Mouse (Mus musculus) heart, postnatal 14 days (tissue): Measurements from ENCODE around the gene Trip4. TPM values are rescaled to one million over a fixed set of nuclear protein-coding genes. Genes with fewer than 3 reads are reported as not detected.

ENCODE experiments used
- DNase-seq, 2 experiments: peaks; one replicate each; pipeline ENCODE4 v3.0.0; 2021 to 2022
- intact Hi-C: fragments of 180-260 bp; cut with DNase I; formaldehyde crosslinking; loops from one replicate; pipeline ENCODE4 v1.15.1; 2025
- long read RNA-seq, 2 experiments: library from polyadenylated mRNA; stranded (forward); transcript quantifications; one replicate each; pipeline ENCODE4 v2.0.0; 2021
- total RNA-seq, 2 experiments: library from RNA; stranded (reverse); gene quantifications; 2 replicates each; pipeline ENCODE4 v1.2.3; 2021

The Trip4 gene
- total RNA-seq, result 10 to 100 TPM; 18.9 to 19.0 TPM
- long read RNA-seq, experiment 1, transcript Trip4-201 (13 exons, 1,999 nt), result major isoform, 11 of 15 reads
- long read RNA-seq, experiment 1, partial matches to known transcripts, result 1 of 15 reads
- long read RNA-seq, experiment 1, other reads (novel, unspliced or antisense), result 2 of 15 reads
- long read RNA-seq, experiment 2, transcript Trip4-201 (13 exons, 1,999 nt), result major isoform, 17 of 21 reads
- long read RNA-seq, experiment 2, partial matches to known transcripts, result 0 of 21 reads
- long read RNA-seq, experiment 2, other reads (novel, unspliced or antisense), result 2 of 21 reads

- intact Hi-C loops, result loop anchor here (2.0 to 10.0 kb wide), 2 partner anchors 96 to 176 kb away; no protein-coding TSS in a partner anchor
- peak; percentile 92 to 93 for DNase-seq
These were observed at the start of gene Trip4, which contains the start of gene Csnk1g1 for GRCm38 (mm10) chr9:65908394-65909300. Trip4 (minus strand) TSS chr9:65908794. Csnk1g1 (plus strand) TSS chr9:65908924.

- no peak for DNase-seq
- intact Hi-C loops, result no loop called here
These were observed 42.5 kb upstream of the Trip4 start for GRCm38 (mm10) chr9:65951082-65951587.

GRCm38 (mm10) chr9:65937566-65937965 lies 29.0 kb upstream of the Trip4 start:
- DNase-seq, result no peak
- intact Hi-C loops, result no loop called here

GRCm38 (mm10) chr9:65929826-65930225 lies 21.2 kb upstream of the Trip4 start:
- intact Hi-C loops, result no loop called here
- DNase-seq, result no peak

DNA sequence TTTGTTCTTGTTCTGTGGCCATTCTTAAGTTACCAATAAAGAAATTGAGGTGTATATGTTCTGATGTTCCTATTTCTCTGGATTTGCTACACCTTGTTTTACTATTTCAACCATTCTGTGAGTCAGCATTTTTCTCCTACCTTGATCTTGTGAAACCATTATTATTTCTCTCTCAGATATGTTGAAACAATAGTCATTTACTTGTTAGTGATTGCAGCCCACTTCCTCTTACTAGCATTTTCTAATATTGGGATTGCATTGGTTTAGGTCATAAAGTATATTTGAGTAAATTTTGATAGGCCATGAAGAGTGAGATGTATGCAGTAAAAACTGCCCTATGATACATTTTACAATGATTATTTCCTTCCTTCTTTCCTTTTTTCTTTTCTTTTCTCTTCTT lies 19.9 kb upstream of the Trip4 start:
- intact Hi-C loops, result no loop called here
- DNase-seq, result no peak

DNA sequence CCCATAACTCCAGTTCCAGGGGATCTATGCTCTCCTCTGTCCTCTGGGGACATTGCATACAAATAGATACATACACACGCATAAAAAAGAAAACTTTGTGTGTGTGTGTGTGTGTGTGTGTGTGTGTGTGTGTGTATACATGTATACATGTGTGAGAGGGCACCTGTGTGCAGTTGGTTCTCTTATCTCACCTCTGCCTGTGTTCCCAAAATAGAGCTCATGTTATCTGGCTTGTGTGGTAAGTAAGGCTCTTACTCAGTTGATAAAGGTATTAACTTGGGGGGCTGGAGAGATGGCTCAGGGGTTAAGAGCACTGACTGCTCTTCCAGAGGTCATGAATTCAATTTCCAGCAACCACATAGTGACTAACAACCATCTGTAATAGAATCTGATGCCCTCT lies 8.4 kb upstream of the Trip4 start:
- DNase-seq, result no peak
- intact Hi-C loops, result no loop called here

GRCm38 (mm10) chr9:65913976-65914375 lies 5.4 kb upstream of the Trip4 start:
- DNase-seq, result no peak
- intact Hi-C loops, result no loop called here

DNA sequence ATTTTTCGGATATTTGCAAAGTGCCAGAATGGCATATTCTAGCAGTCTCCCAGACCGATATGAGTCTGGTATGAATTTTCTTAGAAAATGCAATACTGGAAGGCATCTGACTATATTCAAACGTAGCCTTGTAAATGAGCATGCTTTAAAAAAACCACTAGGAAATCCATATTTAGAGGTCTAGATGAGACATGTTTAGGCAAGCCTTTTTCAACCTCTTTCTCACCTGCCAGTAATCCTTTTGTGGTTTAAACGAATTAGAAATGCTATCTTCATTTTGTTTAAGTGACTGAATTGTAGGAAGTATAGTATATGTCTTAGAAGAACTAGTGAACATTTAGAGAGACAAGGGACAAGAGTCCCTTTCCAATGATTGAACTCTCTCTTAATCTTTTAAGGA lies 1.2 kb upstream of the Trip4 start:
- intact Hi-C loops, result loop anchor here (2.0 to 10.0 kb wide), 2 partner anchors 95 to 175 kb away; no protein-coding TSS in a partner anchor
- DNase-seq, result no peak

- intact Hi-C loops, result loop anchor here (2.0 to 10.0 kb wide), 2 partner anchors 95 to 175 kb away; no protein-coding TSS in a partner anchor
- DNase-seq, result peak in 1 of 2 experiments; percentile 68
These were observed 757 bp upstream of the Trip4 start for GRCm38 (mm10) chr9:65909301-65909801.

GRCm38 (mm10) chr9:65903419-65903818 lies 5.2 kb downstream of the Trip4 start:
- no peak for DNase-seq
- intact Hi-C loops, result loop anchor here (10.0 kb wide), 1 partner anchor 181 kb away; no protein-coding TSS in a partner anchor

DNA sequence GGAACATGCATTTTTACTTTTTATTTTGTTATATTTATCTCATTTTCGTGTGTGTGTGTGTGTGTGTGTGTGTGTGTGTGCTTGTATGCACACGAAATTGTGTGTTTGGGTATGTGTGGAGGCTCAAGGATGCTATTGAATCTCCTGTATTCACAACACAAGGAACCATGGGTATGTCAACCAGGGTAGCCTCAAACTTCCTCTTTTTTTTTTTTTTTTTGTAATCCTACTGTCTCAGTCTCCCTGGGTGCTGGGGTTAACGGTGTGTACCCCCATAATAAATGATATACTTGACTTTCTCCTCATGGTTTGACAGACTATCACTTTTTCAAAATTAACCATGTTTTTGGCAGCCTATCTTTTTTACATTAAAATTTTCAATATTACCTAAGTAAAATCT lies 5.7 kb downstream of the Trip4 start:
- intact Hi-C loops, result loop anchor here (10.0 kb wide), 1 partner anchor 182 kb away; no protein-coding TSS in a partner anchor
- no peak for DNase-seq

GRCm38 (mm10) chr9:65896977-65897376 lies 11.6 kb downstream of the Trip4 start:
- no peak for DNase-seq
- intact Hi-C loops, result no loop called here

DNA sequence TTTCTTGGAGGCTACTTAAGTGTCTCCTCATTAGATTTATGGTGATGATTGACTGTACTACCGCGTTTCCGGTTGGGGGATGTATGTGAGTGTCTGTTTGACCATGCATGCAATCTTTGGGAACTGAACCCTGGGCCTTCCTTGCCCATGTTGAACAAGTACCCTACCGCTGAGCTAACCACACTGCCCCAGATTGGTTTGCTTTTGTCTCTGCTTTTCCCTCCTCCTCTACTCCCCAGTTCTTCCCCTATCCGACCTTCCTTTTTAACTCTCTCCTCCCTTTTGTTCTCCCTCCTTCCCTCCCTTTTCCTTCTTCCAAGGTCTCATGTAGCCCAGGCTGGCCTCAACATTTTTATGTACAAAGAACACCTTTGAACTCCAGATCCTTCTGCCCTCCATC lies 17.5 kb downstream of the Trip4 start:
- intact Hi-C loops, result no loop called here
- DNase-seq, result no peak

DNA sequence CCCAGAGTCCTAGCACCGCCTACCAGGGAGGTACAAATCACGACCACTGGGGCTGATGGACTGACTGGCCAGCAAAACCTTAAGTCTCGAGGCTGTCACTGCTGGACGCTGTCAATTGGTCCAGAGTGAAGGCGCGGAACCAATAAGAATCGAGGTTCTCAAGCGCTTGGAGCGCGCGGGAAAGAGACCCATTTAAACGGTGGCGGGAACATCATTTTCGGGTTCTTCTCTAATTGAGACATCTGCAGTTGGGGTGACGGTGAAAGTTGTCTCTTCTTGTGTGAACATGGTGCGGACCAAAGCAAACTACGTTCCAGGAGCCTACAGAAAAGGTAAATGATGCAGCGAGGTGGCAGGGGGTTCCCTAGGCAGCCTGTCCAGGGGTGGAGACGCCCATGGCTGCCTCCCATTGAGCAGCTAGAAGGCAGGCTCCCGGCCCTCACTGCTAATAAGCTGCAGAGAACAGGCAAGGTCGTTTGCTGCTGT lies 18.4 kb downstream of the Trip4 start, which contains the start of gene Pclaf:
Gene Pclaf, plus strand, starts transcription at position 95 of the 486 bp plus-strand sequence.
- peak; percentile 62 to 68 for DNase-seq
- intact Hi-C loops, result no loop called here

DNA sequence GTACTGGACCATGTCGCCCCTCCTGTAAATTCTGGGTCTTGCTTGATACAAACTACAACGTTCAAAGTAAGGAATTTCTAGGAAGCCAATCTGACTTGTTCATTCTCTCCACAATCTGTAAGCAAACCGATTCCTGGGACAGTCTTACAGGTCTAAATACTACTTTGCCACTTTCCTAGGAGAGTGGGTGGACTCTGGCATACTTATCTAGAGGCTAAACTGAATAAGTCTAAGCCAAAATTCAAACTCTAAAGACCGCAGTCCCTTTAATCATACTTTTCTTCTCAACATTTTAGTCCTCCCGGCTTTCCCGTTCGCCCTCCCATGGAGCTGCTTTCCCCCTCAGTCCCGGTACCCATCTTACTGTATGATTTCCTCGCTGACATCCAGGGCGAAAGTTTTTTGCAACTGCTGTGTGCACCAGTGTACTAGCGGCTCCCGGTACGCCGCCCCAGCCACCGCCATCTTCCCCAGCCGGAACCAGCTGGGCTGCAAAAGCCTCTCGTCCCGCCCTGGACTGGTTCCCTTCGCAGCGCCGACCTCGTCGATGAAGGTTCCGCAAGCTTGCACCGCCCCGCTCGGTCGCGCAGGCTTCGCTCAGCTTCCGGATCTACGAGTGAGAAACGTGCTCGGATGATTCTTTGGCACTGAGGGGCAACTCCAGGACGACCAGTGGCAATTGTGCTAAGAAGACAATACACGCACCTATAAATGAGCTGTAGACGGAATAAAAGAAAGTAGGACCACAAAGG lies 23.9 kb downstream of the Trip4 start:
- peak; percentile 90 to 94 for DNase-seq
- intact Hi-C loops, result no loop called here

GRCm38 (mm10) chr9:65859656-65860055 lies 48.9 kb downstream of the Trip4 start:
- no peak for DNase-seq

DNA sequence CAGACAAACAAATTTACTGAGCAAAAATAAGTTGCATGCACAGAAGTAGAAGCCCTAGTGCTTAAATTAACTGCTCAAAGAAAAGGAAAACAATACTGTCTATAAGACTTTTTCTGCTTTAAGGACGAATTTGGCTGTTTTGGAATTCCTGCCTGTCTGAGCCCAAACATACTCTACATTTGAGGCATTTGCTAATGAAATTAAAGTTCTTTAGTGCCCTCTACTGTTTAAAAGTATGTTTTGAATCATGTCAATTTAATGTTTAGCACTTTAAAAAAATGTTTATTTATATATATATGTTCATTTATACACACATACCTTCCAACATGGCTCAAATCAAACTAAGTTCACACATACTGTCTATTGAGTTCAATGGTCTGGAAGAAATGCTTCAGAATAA lies 58.4 kb downstream of the Trip4 start:
- no peak for DNase-seq
- intact Hi-C loops, result loop anchor here (2.0 to 5.0 kb wide), 2 partner anchors 185 to 243 kb away; no protein-coding TSS in a partner anchor

More at GRCm38 (mm10) chr9:65859656-65860055, 48.9 kb downstream of the Trip4 start:
- intact Hi-C loops, result no loop called here

DNA sequence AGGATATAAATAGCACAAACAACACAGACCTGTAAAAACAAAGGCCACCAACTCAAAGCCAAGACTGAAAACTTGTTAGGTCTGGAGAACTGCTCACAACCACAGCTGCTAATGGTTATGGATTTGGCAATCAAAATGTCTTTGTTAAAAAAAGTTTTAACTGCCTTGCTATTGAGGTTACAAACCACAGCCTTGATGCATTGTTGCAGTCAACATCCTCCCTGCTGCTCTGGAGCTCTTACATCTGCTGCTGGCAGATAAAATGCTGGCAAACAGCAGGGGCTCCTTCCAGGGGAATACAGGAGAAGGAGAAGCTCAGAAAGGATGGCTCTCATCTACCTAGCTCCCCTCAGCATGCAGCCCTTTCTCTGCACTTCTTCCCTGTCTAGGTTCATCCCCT lies 60.4 kb downstream of the Trip4 start:
- DNase-seq, result peak; percentile 30 to 50
- intact Hi-C loops, result loop anchor here (5.0 kb wide), 1 partner anchor 151 kb away; no protein-coding TSS in a partner anchor

DNA sequence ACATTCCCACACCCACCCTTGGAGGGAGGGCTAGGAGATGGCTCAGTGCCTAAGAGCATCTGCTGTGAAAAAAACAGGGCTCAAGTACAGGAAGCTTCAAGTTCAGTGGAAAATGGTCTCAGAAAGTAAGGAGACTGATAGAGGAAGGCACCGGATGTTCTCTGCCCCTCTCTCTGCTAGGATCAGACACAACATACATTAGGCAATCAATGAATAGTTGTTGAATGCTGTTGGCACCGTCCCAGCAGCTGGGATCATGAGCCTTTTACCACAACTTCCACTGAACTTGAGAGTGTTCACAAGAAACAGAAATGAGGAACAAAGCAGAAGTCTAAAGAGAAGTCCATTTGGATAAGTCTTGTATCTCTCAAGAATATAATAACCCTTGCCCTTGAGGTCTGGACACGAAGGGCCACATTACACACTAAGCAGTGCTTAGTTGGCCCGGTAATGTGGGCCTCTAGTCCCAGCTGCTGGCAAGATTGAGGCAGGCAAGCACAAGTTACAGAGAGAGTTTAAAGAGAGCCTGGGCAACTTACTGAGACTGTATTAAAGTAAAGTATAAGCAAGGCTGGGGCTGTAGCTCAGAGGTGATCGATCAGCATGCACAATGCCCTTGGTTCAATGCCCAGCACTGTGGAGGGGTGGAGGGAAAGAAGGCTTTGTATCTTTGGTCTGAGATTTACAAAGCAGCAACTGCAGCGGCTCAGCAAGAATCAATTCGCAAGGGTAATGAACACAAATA lies 64.0 kb downstream of the Trip4 start:
- peak; percentile 31 to 38 for DNase-seq
- intact Hi-C loops, result loop anchor here (5.0 kb wide), 1 partner anchor 147 kb away; no protein-coding TSS in a partner anchor
